Mouse (Mus musculus) small intestine, adult 2 months (tissue): ENCODE results near the gene Hmgb1. TPM values are rescaled to one million over a fixed set of nuclear protein-coding genes. Genes with fewer than 3 reads are reported as not detected.

Source experiments
- H3K27ac ChIP-seq: fragments of 200-500 bp; 2 replicates; pipeline ENCODE4 v1.5.1; 2012; ENCODE audit warnings: low read depth, low read length, control low read depth, inconsistent platforms; ENCODE audit not compliant: insufficient read depth
- H3K27me3 ChIP-seq: fragments of 200-500 bp; 2 replicates; pipeline ENCODE4 v1.6.1; 2012; ENCODE audit warnings: mild to moderate bottlenecking, moderate library complexity, low read length, inconsistent platforms; ENCODE audit not compliant: control insufficient read depth, insufficient read depth
- H3K36me3 ChIP-seq: fragments of 200-500 bp; 2 replicates; pipeline ENCODE4 v1.6.1; 2012; ENCODE audit warnings: mild to moderate bottlenecking, low read length, control low read depth, inconsistent platforms; ENCODE audit not compliant: control insufficient read depth, insufficient read depth
- H3K4me1 ChIP-seq: fragments of 200-500 bp; 2 replicates; pipeline ENCODE4 v1.6.1; 2012; ENCODE audit warnings: low read length, inconsistent platforms, mixed read lengths; ENCODE audit not compliant: control insufficient read depth, insufficient read depth, insufficient read length
- H3K4me3 ChIP-seq: fragments of 200-500 bp; 2 replicates; pipeline ENCODE4 v1.5.1; 2012; ENCODE audit warnings: low read depth, mild to moderate bottlenecking, control low read depth, inconsistent platforms, low read length, moderate library complexity
- CTCF ChIP-seq: fragments of 200-500 bp; IDR thresholded peaks from 2 replicates; pipeline ENCODE4 v1.5.1; 2012; ENCODE audit warnings: low read depth, mild to moderate bottlenecking, control low read depth, inconsistent platforms, low read length, moderate library complexity, mixed read lengths; ENCODE audit not compliant: insufficient replicate concordance, insufficient read length; ENCODE audit errors: extremely low read depth
- POLR2A ChIP-seq: fragments of 200-500 bp; IDR thresholded peaks from 2 replicates; pipeline ENCODE4 v1.6.1; 2012; ENCODE audit warnings: low read depth, mild to moderate bottlenecking, control low read depth, inconsistent platforms, low read length, moderate library complexity
- WGBS: fragments of 180-500 bp; shearing (Covaris S2); methylation state at CpG from one replicate; pipeline ENCODE4 v1.1.7; 2018; 5-methylcytosine and 5-hydroxymethylcytosine counted together
- polyA plus RNA-seq: library from polyadenylated mRNA; depleted of rRNA; stranded (reverse); fragments of >200 nt; gene quantifications from 2 replicates; pipeline ENCODE4 v1.2.3, GENCODE M21; 2012; rRNA removed

The Hmgb1 gene
- polyA plus RNA-seq, 1 experiment = 5.2 TPM

- 47% methylated on average over 2 of the region's 2 CpGs for WGBS
- no peak overlapping the region for H3K27ac ChIP-seq
- no peak for TF ChIP-seq POLR2A
- TF ChIP-seq CTCF = no peak
Measured at GRCm38 (mm10) chr5:149003137-149003536, 181.2 kb downstream of the Hmgb1 start.

GRCm38 (mm10) chr5:149002803-149003115, 181.5 kb downstream of the Hmgb1 start:
- H3K36me3 ChIP-seq = no peaks in the 10 kb centered on the region
- no peaks in the 10 kb centered on the region for H3K27me3 ChIP-seq
- TF ChIP-seq CTCF (no peak), POLR2A (no peak)
- 38% methylated on average over 6 of the region's 6 CpGs for WGBS
- peak overlapping the region; percentile 7; the same call in 1 of the 2 replicates for H3K4me3 ChIP-seq
- peaks cover 4% of the 10 kb centered on the region; the same call in 1 of the 2 replicates for H3K4me1 ChIP-seq
- peak overlapping the region; percentile 32 for H3K27ac ChIP-seq

More at GRCm38 (mm10) chr5:149003137-149003536, 181.2 kb downstream of the Hmgb1 start:
- Histone ChIP-seq H3K4me1 (peaks cover 4% of the 10 kb centered on the region; the same call in 1 of the 2 replicates), H3K36me3 (no peaks in the 10 kb centered on the region), H3K4me3 (no peak overlapping the region), H3K27me3 (no peaks in the 10 kb centered on the region)

GRCm38 (mm10) chr5:149002034-149002802, 182.1 kb downstream of the Hmgb1 start:
- H3K27ac ChIP-seq = peak overlapping the region; percentile 32

GRCm38 (mm10) chr5:148999802-149000201, 184.5 kb downstream of the Hmgb1 start:
- Histone ChIP-seq H3K27me3 (no peaks in the 10 kb centered on the region), H3K36me3 (no peaks in the 10 kb centered on the region), H3K4me3 (no peak overlapping the region), H3K27ac (no peak overlapping the region), H3K4me1 (no peaks in the 10 kb centered on the region; the same call in 1 of the 2 replicates)
- WGBS = 85% methylated on average over 7 of the region's 7 CpGs
- TF ChIP-seq POLR2A (no peak), CTCF (no peak)

More at GRCm38 (mm10) chr5:149002034-149002802, 182.1 kb downstream of the Hmgb1 start:
- Histone ChIP-seq H3K4me3 (peak overlapping the region; percentile 7; the same call in 1 of the 2 replicates), H3K27me3 (no peaks in the 10 kb centered on the region), H3K36me3 (no peaks in the 10 kb centered on the region), H3K4me1 (peaks cover 2% of the 10 kb centered on the region; the same call in 1 of the 2 replicates)
- 21% methylated on average over 20 of the region's 20 CpGs for WGBS
- no peak for TF ChIP-seq CTCF
- TF ChIP-seq POLR2A = no peak

- Histone ChIP-seq H3K27me3 (no peaks in the 10 kb centered on the region), H3K27ac (no peak overlapping the region), H3K4me1 (peaks cover 2% of the 10 kb centered on the region; the same call in 1 of the 2 replicates), H3K36me3 (no peaks in the 10 kb centered on the region), H3K4me3 (no peak overlapping the region)
- TF ChIP-seq POLR2A = no peak
- no peak for TF ChIP-seq CTCF
- WGBS = 88% methylated on average over 14 of the region's 14 CpGs
Measured at GRCm38 (mm10) chr5:148998512-148998911, 185.8 kb downstream of the Hmgb1 start.

GRCm38 (mm10) chr5:148996709-148997037, 187.6 kb downstream of the Hmgb1 start:
- 82% methylated on average over 4 of the region's 4 CpGs for WGBS
- peaks cover 3% of the 10 kb centered on the region; the same call in 1 of the 2 replicates for H3K4me1 ChIP-seq
- H3K4me3 ChIP-seq = no peak overlapping the region
- TF ChIP-seq POLR2A = no peak
- no peak for TF ChIP-seq CTCF
- H3K36me3 ChIP-seq = no peaks in the 10 kb centered on the region
- H3K27ac ChIP-seq = no peak overlapping the region
- no peaks in the 10 kb centered on the region for H3K27me3 ChIP-seq

Other genes with a start within 250 kb of the Hmgb1 start
- gene Gm42791, start 189.3 kb downstream of the Hmgb1 start, polyA plus RNA-seq = not detected in 2 replicates
- 2.4 and 3.7 TPM in 2 replicates for gene Uspl1, start 139 bp downstream of the Hmgb1 start, polyA plus RNA-seq
- 12.3 and 21.8 TPM in 2 replicates for gene Alox5ap, start 80.3 kb upstream of the Hmgb1 start, polyA plus RNA-seq
- gene Medag, start 227.3 kb upstream of the Hmgb1 start, polyA plus RNA-seq = 0.76 and 2.5 TPM in 2 replicates